Mouse (Mus musculus) mouse embryonic stem cell (cell line): Measurements from ENCODE around the gene Cdh13.

Experiments used
- in situ Hi-C, 2 experiments: fragments of 300-500 bp; cut with MboI; formaldehyde crosslinking; loops; 1 replicate in 1 of 2; 3 replicates in 1 of 2; pipeline ENCODE4 v1.14.3; 2019 to 2020; ENCODE audit warnings: low sequenced_read_pairs in 2 of 2, low pct_unique_long_range_greater_than_20kb in 1 of 2, mixed read lengths in 1 of 2; ENCODE audit not compliant: unreplicated experiment in 1 of 2

Gene Cdh13

GRCm38 (mm10) chr8:118809660-118810059 is 526.1 kb downstream of the Cdh13 start:
- in situ Hi-C loops: no loop called here

- in situ Hi-C loops: no loop called here
Observed at GRCm38 (mm10) chr8:118815055-118815454, 531.5 kb downstream of the Cdh13 start.

GRCm38 (mm10) chr8:118826761-118827160 is 543.2 kb downstream of the Cdh13 start:
- in situ Hi-C loops: loop anchor here in 1 of 2 experiments (25.0 kb wide), 1 partner anchor 489 kb away; no protein-coding TSS in a partner anchor

- in situ Hi-C loops: loop anchor here in 1 of 2 experiments (25.0 kb wide), 1 partner anchor 490 kb away; no protein-coding TSS in a partner anchor
Observed at GRCm38 (mm10) chr8:118827726-118828125, 544.2 kb downstream of the Cdh13 start.

GRCm38 (mm10) chr8:118830291-118830690 is 546.8 kb downstream of the Cdh13 start:
- in situ Hi-C loops: loop anchor here in 1 of 2 experiments (25.0 kb wide), 1 partner anchor 493 kb away; no protein-coding TSS in a partner anchor

GRCm38 (mm10) chr8:118831026-118831425 is 547.5 kb downstream of the Cdh13 start:
- in situ Hi-C loops: loop anchor here in 1 of 2 experiments (25.0 kb wide), 1 partner anchor 494 kb away; no protein-coding TSS in a partner anchor

- in situ Hi-C loops: loop anchor here in 1 of 2 experiments (25.0 kb wide), 1 partner anchor 502 kb away; no protein-coding TSS in a partner anchor
Observed at GRCm38 (mm10) chr8:118838801-118839200, 555.3 kb downstream of the Cdh13 start.

GRCm38 (mm10) chr8:118845690-118846089 is 562.2 kb downstream of the Cdh13 start:
- in situ Hi-C loops: loop anchor here in 1 of 2 experiments (25.0 kb wide), 1 partner anchor 508 kb away; no protein-coding TSS in a partner anchor

GRCm38 (mm10) chr8:118848021-118848420 is 564.5 kb downstream of the Cdh13 start:
- in situ Hi-C loops: loop anchor here in 1 of 2 experiments (25.0 kb wide), 1 partner anchor 511 kb away; no protein-coding TSS in a partner anchor

- in situ Hi-C loops: loop anchor here in 1 of 2 experiments (25.0 kb wide), 1 partner anchor 512 kb away; no protein-coding TSS in a partner anchor
Observed at GRCm38 (mm10) chr8:118849515-118849914, 566.0 kb downstream of the Cdh13 start.

- in situ Hi-C loops: loop anchor here in 1 of 2 experiments (10.0 kb wide), 1 partner anchor 266 kb away; no protein-coding TSS in a partner anchor
Observed at GRCm38 (mm10) chr8:118850381-118850780, 566.8 kb downstream of the Cdh13 start.

GRCm38 (mm10) chr8:118851361-118851760 is 567.8 kb downstream of the Cdh13 start:
- in situ Hi-C loops: loop anchor here in 1 of 2 experiments (10.0 kb wide), 1 partner anchor 267 kb away; no protein-coding TSS in a partner anchor

GRCm38 (mm10) chr8:118852861-118853260 is 569.3 kb downstream of the Cdh13 start:
- in situ Hi-C loops: loop anchor here in 1 of 2 experiments (10.0 kb wide), 1 partner anchor 268 kb away; no protein-coding TSS in a partner anchor

- in situ Hi-C loops: loop anchor here in 1 of 2 experiments (10.0 kb wide), 1 partner anchor 270 kb away; no protein-coding TSS in a partner anchor
Observed at GRCm38 (mm10) chr8:118854656-118855055, 571.1 kb downstream of the Cdh13 start.

- in situ Hi-C loops: no loop called here
Observed at GRCm38 (mm10) chr8:118866332-118866731, 582.8 kb downstream of the Cdh13 start.

- in situ Hi-C loops: no loop called here
Observed at GRCm38 (mm10) chr8:118870711-118871110, 587.2 kb downstream of the Cdh13 start.

- in situ Hi-C loops: no loop called here
Observed at GRCm38 (mm10) chr8:118879939-118880825, 596.6 kb downstream of the Cdh13 start.

GRCm38 (mm10) chr8:118884296-118884695 is 600.8 kb downstream of the Cdh13 start:
- in situ Hi-C loops: no loop called here

GRCm38 (mm10) chr8:118884988-118885387 is 601.5 kb downstream of the Cdh13 start:
- in situ Hi-C loops: no loop called here
